Mouse (Mus musculus) 416B (cell line): ENCODE results near the gene Cnot11.
A peak's percentile ranks its signal among the peaks of the same experiment; 100 is the strongest.
"Not testable (repeated sequence)": the region's sequence is repeated elsewhere in the genome, so short reads cannot be mapped to it uniquely, and the experiment has no call there.

ENCODE experiments used
- DNase-seq: peaks from one replicate; pipeline ENCODE4 v3.0.0; 2011; ENCODE audit warnings: low read depth

The Cnot11 gene

GRCm38 (mm10) chr1:39579139-39579538 lies 44.3 kb downstream of the Cnot11 start:
- peak; percentile 93 for DNase-seq

GRCm38 (mm10) chr1:39581215-39581614 lies 46.4 kb downstream of the Cnot11 start:
- no peak for DNase-seq

GRCm38 (mm10) chr1:39583173-39583572 lies 48.4 kb downstream of the Cnot11 start:
- peak; percentile 18 for DNase-seq

GRCm38 (mm10) chr1:39585416-39585815 lies 50.6 kb downstream of the Cnot11 start:
- DNase-seq = no peak

- peak; percentile 45 for DNase-seq
Observed at GRCm38 (mm10) chr1:39590193-39590592, 55.4 kb downstream of the Cnot11 start.

GRCm38 (mm10) chr1:39591557-39591956 lies 56.8 kb downstream of the Cnot11 start:
- DNase-seq = not testable (repeated sequence)

- no peak for DNase-seq
Observed at GRCm38 (mm10) chr1:39592090-39592489, 57.3 kb downstream of the Cnot11 start.

GRCm38 (mm10) chr1:39593836-39594235 lies 59.0 kb downstream of the Cnot11 start:
- no peak for DNase-seq
